Mouse (Mus musculus): ENCODE data around the gene Stk10. TPM values are rescaled to one million over a fixed set of nuclear protein-coding genes. Genes with fewer than 3 reads are reported as not detected.

The Stk10 gene
- polyA plus RNA-seq, 1 experiment from 2014 or later, result 1.7 TPM

GRCm38 (mm10) chr11:32552401-32553090, 19.4 kb downstream of the Stk10 start:
- Histone ChIP-seq H3K4me1 (ENCODE audit: control insufficient read depth, insufficient read depth, low read length) (no peaks in the 10 kb centered on the region), H3K27me3 (ENCODE audit: control insufficient read depth, insufficient read depth, low read depth, low read length) (no peaks in the 10 kb centered on the region), H3K4me3 (ENCODE audit: low read depth, low read length) (no peak overlapping the region), H3K9ac (ENCODE audit: low read depth, low read length) (no peak overlapping the region), H3K36me3 (ENCODE audit: control insufficient read depth, insufficient read depth, low read length) (no peaks in the 10 kb centered on the region), H3K9me3 (replicated peaks; ENCODE audit: control insufficient read depth, low read length, poor library complexity, severe bottlenecking) (no peaks in the 10 kb centered on the region), H3K27ac (ENCODE audit: low read length) (no peak overlapping the region), H3K4me2 (ENCODE audit: low read length) (no peak overlapping the region)
- no peak for ATAC-seq
- WGBS, result 75% methylated on average over 13 of the region's 13 CpGs

GRCm38 (mm10) chr11:32553311-32554140, 20.4 kb downstream of the Stk10 start:
- WGBS, result 85% methylated on average over 14 of the region's 14 CpGs
- no peak overlapping the region for H3K4me3 ChIP-seq (ENCODE audit: low read depth, low read length)
- H3K36me3 ChIP-seq (ENCODE audit: control insufficient read depth, insufficient read depth, low read length), result no peaks in the 10 kb centered on the region
- H3K9ac ChIP-seq (ENCODE audit: low read depth, low read length), result no peak overlapping the region
- H3K27me3 ChIP-seq (ENCODE audit: control insufficient read depth, insufficient read depth, low read depth, low read length), result no peaks in the 10 kb centered on the region
- H3K9me3 ChIP-seq (replicated peaks; ENCODE audit: control insufficient read depth, low read length, poor library complexity, severe bottlenecking), result no peaks in the 10 kb centered on the region
- no peak for ATAC-seq
- no peak overlapping the region for H3K27ac ChIP-seq (ENCODE audit: low read length)
- no peaks in the 10 kb centered on the region for H3K4me1 ChIP-seq (ENCODE audit: control insufficient read depth, insufficient read depth, low read length)
- no peak overlapping the region for H3K4me2 ChIP-seq (ENCODE audit: low read length)

- H3K9me3 ChIP-seq (replicated peaks; ENCODE audit: control insufficient read depth, low read length, poor library complexity, severe bottlenecking), result no peaks in the 10 kb centered on the region
- WGBS, result 92% methylated on average over 14 of the region's 14 CpGs
- H3K4me2 ChIP-seq (ENCODE audit: low read length), result no peak overlapping the region
- no peak overlapping the region for H3K9ac ChIP-seq (ENCODE audit: low read depth, low read length)
- H3K4me1 ChIP-seq (ENCODE audit: control insufficient read depth, insufficient read depth, low read length), result no peaks in the 10 kb centered on the region
- H3K36me3 ChIP-seq (ENCODE audit: control insufficient read depth, insufficient read depth, low read length), result no peaks in the 10 kb centered on the region
- no peak for ATAC-seq
- H3K27ac ChIP-seq (ENCODE audit: low read length), result no peak overlapping the region
- no peaks in the 10 kb centered on the region for H3K27me3 ChIP-seq (ENCODE audit: control insufficient read depth, insufficient read depth, low read depth, low read length)
- no peak overlapping the region for H3K4me3 ChIP-seq (ENCODE audit: low read depth, low read length)
These were observed 21.3 kb downstream of the Stk10 start for GRCm38 (mm10) chr11:32554141-32555091.

GRCm38 (mm10) chr11:32555103-32555689, 22.1 kb downstream of the Stk10 start:
- Histone ChIP-seq H3K27me3 (ENCODE audit: control insufficient read depth, insufficient read depth, low read depth, low read length) (no peaks in the 10 kb centered on the region), H3K4me2 (ENCODE audit: low read length) (no peak overlapping the region), H3K4me1 (ENCODE audit: control insufficient read depth, insufficient read depth, low read length) (no peaks in the 10 kb centered on the region), H3K4me3 (ENCODE audit: low read depth, low read length) (no peak overlapping the region), H3K9me3 (replicated peaks; ENCODE audit: control insufficient read depth, low read length, poor library complexity, severe bottlenecking) (no peaks in the 10 kb centered on the region), H3K9ac (ENCODE audit: low read depth, low read length) (no peak overlapping the region), H3K36me3 (ENCODE audit: control insufficient read depth, insufficient read depth, low read length) (no peaks in the 10 kb centered on the region), H3K27ac (ENCODE audit: low read length) (no peak overlapping the region)
- WGBS, result 90% methylated on average over 12 of the region's 12 CpGs
- no peak for ATAC-seq

GRCm38 (mm10) chr11:32556333-32556990, 23.4 kb downstream of the Stk10 start:
- no peak overlapping the region for H3K4me2 ChIP-seq (ENCODE audit: low read length)
- no peak overlapping the region for H3K4me3 ChIP-seq (ENCODE audit: low read depth, low read length)
- 78% methylated on average over 10 of the region's 10 CpGs for WGBS
- no peak overlapping the region for H3K27ac ChIP-seq (ENCODE audit: low read length)
- H3K27me3 ChIP-seq (ENCODE audit: control insufficient read depth, insufficient read depth, low read depth, low read length), result no peaks in the 10 kb centered on the region
- no peaks in the 10 kb centered on the region for H3K9me3 ChIP-seq (replicated peaks; ENCODE audit: control insufficient read depth, low read length, poor library complexity, severe bottlenecking)
- no peak for ATAC-seq
- H3K36me3 ChIP-seq (ENCODE audit: control insufficient read depth, insufficient read depth, low read length), result no peaks in the 10 kb centered on the region
- H3K9ac ChIP-seq (ENCODE audit: low read depth, low read length), result no peak overlapping the region
- no peaks in the 10 kb centered on the region for H3K4me1 ChIP-seq (ENCODE audit: control insufficient read depth, insufficient read depth, low read length)

- 91% methylated on average over 4 of the region's 4 CpGs for WGBS
- H3K4me1 ChIP-seq (ENCODE audit: control insufficient read depth, insufficient read depth, low read length), result no peaks in the 10 kb centered on the region
- no peak for ATAC-seq
- no peak overlapping the region for H3K4me2 ChIP-seq (ENCODE audit: low read length)
- no peak overlapping the region for H3K27ac ChIP-seq (ENCODE audit: low read length)
- no peaks in the 10 kb centered on the region for H3K27me3 ChIP-seq (ENCODE audit: control insufficient read depth, insufficient read depth, low read depth, low read length)
- no peak overlapping the region for H3K4me3 ChIP-seq (ENCODE audit: low read depth, low read length)
- no peaks in the 10 kb centered on the region for H3K9me3 ChIP-seq (replicated peaks; ENCODE audit: control insufficient read depth, low read length, poor library complexity, severe bottlenecking)
- no peaks in the 10 kb centered on the region for H3K36me3 ChIP-seq (ENCODE audit: control insufficient read depth, insufficient read depth, low read length)
- no peak overlapping the region for H3K9ac ChIP-seq (ENCODE audit: low read depth, low read length)
These were observed 24.9 kb downstream of the Stk10 start for GRCm38 (mm10) chr11:32558026-32558425.

- no peak overlapping the region for H3K27ac ChIP-seq (ENCODE audit: low read length)
- ATAC-seq, result no peak
- 53% methylated on average over 8 of the region's 8 CpGs for WGBS
These were observed 25.6 kb downstream of the Stk10 start for GRCm38 (mm10) chr11:32558677-32559076.

GRCm38 (mm10) chr11:32560015-32560770, 27.1 kb downstream of the Stk10 start:
- Histone ChIP-seq H3K36me3 (ENCODE audit: control insufficient read depth, insufficient read depth, low read length) (no peaks in the 10 kb centered on the region), H3K9me3 (replicated peaks; ENCODE audit: control insufficient read depth, low read length, poor library complexity, severe bottlenecking) (no peaks in the 10 kb centered on the region), H3K27ac (ENCODE audit: low read length) (no peak overlapping the region), H3K27me3 (ENCODE audit: control insufficient read depth, insufficient read depth, low read depth, low read length) (no peaks in the 10 kb centered on the region), H3K4me1 (ENCODE audit: control insufficient read depth, insufficient read depth, low read length) (no peaks in the 10 kb centered on the region), H3K4me3 (ENCODE audit: low read depth, low read length) (no peak overlapping the region), H3K9ac (ENCODE audit: low read depth, low read length) (no peak overlapping the region), H3K4me2 (ENCODE audit: low read length) (no peak overlapping the region)
- no peak for ATAC-seq
- WGBS, result 77% methylated on average over 12 of the region's 12 CpGs

More at GRCm38 (mm10) chr11:32558677-32559076, 25.6 kb downstream of the Stk10 start:
- Histone ChIP-seq H3K4me2 (ENCODE audit: low read length) (no peak overlapping the region), H3K4me1 (ENCODE audit: control insufficient read depth, insufficient read depth, low read length) (no peaks in the 10 kb centered on the region), H3K27me3 (ENCODE audit: control insufficient read depth, insufficient read depth, low read depth, low read length) (no peaks in the 10 kb centered on the region), H3K36me3 (ENCODE audit: control insufficient read depth, insufficient read depth, low read length) (no peaks in the 10 kb centered on the region), H3K4me3 (ENCODE audit: low read depth, low read length) (no peak overlapping the region), H3K9ac (ENCODE audit: low read depth, low read length) (no peak overlapping the region), H3K9me3 (replicated peaks; ENCODE audit: control insufficient read depth, low read length, poor library complexity, severe bottlenecking) (no peaks in the 10 kb centered on the region)

All from midbrain, embryonic 16.5 days (tissue).